8 mouse cellular contexts compared by ENCODE assay signal in genomic region chr12:8811441-8811871, GRCm38 (mm10). TPM values are rescaled to one million over a fixed set of nuclear protein-coding genes. Genes with fewer than 3 reads are reported as not detected.
DNase-seq lines count a peak whose midpoint lies in the region; ATAC-seq and TF ChIP-seq lines count a peak whose summit lies in the region.

No protein-coding gene starts in this region.

- TF ChIP-seq POLR2A in lung, adult 2 months (IDR thresholded peaks at IDR 0.05; ENCODE audit: borderline replicate concordance, extremely low read depth, low read depth, low read length): no peak

- DNase-seq in urinary bladder, adult 18-20 months (ENCODE audit: low spot score in 2 of 2): peak; percentile 87 to 88
- no peak for DNase-seq in urinary bladder, postnatal 10 days (ENCODE audit: low spot score)
- DNase-seq in kidney, adult 18-20 months: peak; percentile 85
- DNase-seq in lung, adult 2 months: peak; percentile 74
- DNase-seq in thymus, postnatal 10 days (ENCODE audit: low spot score in 2 of 2): no peak
- DNase-seq in forebrain, embryonic 11.5 days (ENCODE audit: low spot score): no peak

- no peak overlapping the region for H3K4me2 ChIP-seq in forebrain, embryonic 11.5 days (ENCODE audit: low read depth, low read length, severe bottlenecking)
- H3K4me2 ChIP-seq in forebrain, embryonic 12.5 days: no peak overlapping the region
- no peak overlapping the region for H3K4me2 ChIP-seq in forebrain, embryonic 15.5 days (replicated peaks)

- no peak overlapping the region for H3K9ac ChIP-seq in forebrain, embryonic 11.5 days (ENCODE audit: low read length)
- H3K9ac ChIP-seq in forebrain, embryonic 12.5 days: no peak overlapping the region
- H3K9ac ChIP-seq in forebrain, embryonic 15.5 days (replicated peaks): no peak overlapping the region

- H3K27ac ChIP-seq in forebrain, embryonic 11.5 days (ENCODE audit: low read depth, low read length): no peak overlapping the region
- H3K27ac ChIP-seq in forebrain, embryonic 12.5 days: no peak overlapping the region
- H3K27ac ChIP-seq in forebrain, embryonic 15.5 days (replicated peaks): no peak overlapping the region

- no peaks in the 10 kb centered on the region for H3K9me3 ChIP-seq in forebrain, embryonic 11.5 days (ENCODE audit: control insufficient read depth, low read length)
- H3K9me3 ChIP-seq in forebrain, embryonic 12.5 days: no peaks in the 10 kb centered on the region
- H3K9me3 ChIP-seq in forebrain, embryonic 15.5 days: no peaks in the 10 kb centered on the region

- no peak overlapping the region for H3K4me3 ChIP-seq in lung, adult 2 months (replicated peaks; ENCODE audit: extremely low read depth, low read depth, low read length)
- H3K4me3 ChIP-seq in forebrain, embryonic 11.5 days (ENCODE audit: low read depth, low read length): no peak overlapping the region
- no peak overlapping the region for H3K4me3 ChIP-seq in forebrain, embryonic 12.5 days (replicated peaks)
- no peak overlapping the region for H3K4me3 ChIP-seq in forebrain, embryonic 15.5 days

- WGBS in lung, adult 2 months: 35% methylated on average over 6 of the region's 6 CpGs
- 77% methylated on average over 6 of the region's 6 CpGs for WGBS in forebrain, embryonic 11.5 days
- 65% methylated on average over 6 of the region's 6 CpGs for WGBS in forebrain, embryonic 12.5 days
- 62% methylated on average over 6 of the region's 6 CpGs for WGBS in forebrain, embryonic 15.5 days

- no peaks in the 10 kb centered on the region; the same call in 1 of the 2 replicates for H3K4me1 ChIP-seq in lung, adult 2 months (ENCODE audit: control insufficient read depth, insufficient read depth, low read length)
- no peaks in the 10 kb centered on the region for H3K4me1 ChIP-seq in forebrain, embryonic 11.5 days (replicated peaks; ENCODE audit: control insufficient read depth, insufficient read depth, low read length)
- H3K4me1 ChIP-seq in forebrain, embryonic 12.5 days: no peaks in the 10 kb centered on the region
- no peaks in the 10 kb centered on the region for H3K4me1 ChIP-seq in forebrain, embryonic 15.5 days

- no peaks in the 10 kb centered on the region for H3K36me3 ChIP-seq in forebrain, embryonic 11.5 days (ENCODE audit: control insufficient read depth, insufficient read depth, low read length)
- no peaks in the 10 kb centered on the region for H3K36me3 ChIP-seq in forebrain, embryonic 12.5 days (replicated peaks)
- no peaks in the 10 kb centered on the region for H3K36me3 ChIP-seq in forebrain, embryonic 15.5 days

- TF ChIP-seq CTCF in lung, adult 2 months (IDR thresholded peaks at IDR 0.05; ENCODE audit: insufficient read depth, low read length): no peak

- ATAC-seq in forebrain, embryonic 11.5 days (replicated peaks; ENCODE audit: low FRiP score): no peak
- ATAC-seq in forebrain, embryonic 12.5 days (ENCODE audit: low FRiP score): no peak
- ATAC-seq in forebrain, embryonic 15.5 days (replicated peaks): no peak

- H3K27me3 ChIP-seq in forebrain, embryonic 11.5 days (ENCODE audit: control insufficient read depth, insufficient read depth, low read length): no peaks in the 10 kb centered on the region
- H3K27me3 ChIP-seq in forebrain, embryonic 12.5 days: no peaks in the 10 kb centered on the region
- no peaks in the 10 kb centered on the region for H3K27me3 ChIP-seq in forebrain, embryonic 15.5 days

RNA-seq across cellular contexts. Expression of gene Sdc1, which starts 40.3 kb away (rescaled TPM):
- polyA plus RNA-seq in lung, adult 2 months (2012; rRNA removed): 200 and 209 TPM in 2 replicates
- polyA plus RNA-seq in forebrain, embryonic 11.5 days (2014; fragmentation: Nextera tagmentation; extraction: Ambion mirVana): 86.8 and 90.0 TPM in 2 replicates
- 70.3 and 72.7 TPM in 2 replicates for polyA plus RNA-seq in forebrain, embryonic 12.5 days (2016; fragmentation: Nextera tagmentation; extraction: Ambion mirVana)
- 28.7 and 28.8 TPM in 2 replicates for polyA plus RNA-seq in forebrain, embryonic 15.5 days (2015; fragmentation: Nextera tagmentation; extraction: Ambion mirVana)

Comparison
In these comparisons a context has a peak if more than half of its experiments do, and no peak if none do; other contexts are left out.
1. DNase-seq: peak in urinary bladder, adult 18-20 months (2 of 2), kidney, adult 18-20 months (single experiment) and lung, adult 2 months (single experiment); none in urinary bladder, postnatal 10 days (single experiment), thymus, postnatal 10 days (0 of 2) and forebrain, embryonic 11.5 days (single experiment).